Mouse (Mus musculus): ENCODE data around the gene Gga2. TPM values are rescaled to one million over a fixed set of nuclear protein-coding genes. Genes with fewer than 3 reads are reported as not detected.

The Gga2 gene
- polyA plus RNA-seq (2012; rRNA removed), result 29.2 and 34.3 TPM in 2 replicates

- peak; percentile 60 to 85 for DNase-seq (ENCODE audit: extremely low spot score in 1 of 2, low spot score in 1 of 2)
These were observed at the start of gene Gga2 for GRCm38 (mm10) chr7:122020667-122021354. Gga2 (minus strand) TSS chr7:122021222.

- DNase-seq (ENCODE audit: extremely low spot score in 1 of 2, low spot score in 1 of 2), result no peak
These were observed 46.7 kb upstream of the Gga2 start for GRCm38 (mm10) chr7:122067517-122068381.

- DNase-seq (ENCODE audit: extremely low spot score in 1 of 2, low spot score in 1 of 2), result peak; percentile 96 to 98
These were observed 46.0 kb upstream of the Gga2 start, which contains the start of the genes Ubfd1 and Ears2 for GRCm38 (mm10) chr7:122066945-122067516. Ubfd1 (plus strand) TSS chr7:122067175. Ears2 (minus strand) TSS chr7:122067263.

GRCm38 (mm10) chr7:122066102-122066944, 45.3 kb upstream of the Gga2 start:
- DNase-seq (ENCODE audit: extremely low spot score in 1 of 2, low spot score in 1 of 2), result no peak

GRCm38 (mm10) chr7:122065656-122066055, 44.6 kb upstream of the Gga2 start:
- DNase-seq (ENCODE audit: extremely low spot score in 1 of 2, low spot score in 1 of 2), result no peak

- no peak for DNase-seq (ENCODE audit: extremely low spot score in 1 of 2, low spot score in 1 of 2)
These were observed 35.6 kb upstream of the Gga2 start for GRCm38 (mm10) chr7:122056633-122057032.

GRCm38 (mm10) chr7:122050834-122051233, 29.8 kb upstream of the Gga2 start:
- DNase-seq (ENCODE audit: extremely low spot score in 1 of 2, low spot score in 1 of 2), result no peak

GRCm38 (mm10) chr7:122048191-122048590, 27.2 kb upstream of the Gga2 start:
- DNase-seq (ENCODE audit: extremely low spot score in 1 of 2, low spot score in 1 of 2), result no peak

GRCm38 (mm10) chr7:122046813-122047212, 25.8 kb upstream of the Gga2 start:
- DNase-seq (ENCODE audit: extremely low spot score in 1 of 2, low spot score in 1 of 2), result no peak

GRCm38 (mm10) chr7:122045711-122046110, 24.7 kb upstream of the Gga2 start:
- DNase-seq (ENCODE audit: extremely low spot score in 1 of 2, low spot score in 1 of 2), result no peak

GRCm38 (mm10) chr7:122045181-122045634, 24.2 kb upstream of the Gga2 start:
- peak; percentile 24 to 65 for DNase-seq (ENCODE audit: extremely low spot score in 1 of 2, low spot score in 1 of 2)

- no peak for DNase-seq (ENCODE audit: extremely low spot score in 1 of 2, low spot score in 1 of 2)
These were observed 23.1 kb upstream of the Gga2 start for GRCm38 (mm10) chr7:122044106-122044505.

GRCm38 (mm10) chr7:122034348-122034747, 13.3 kb upstream of the Gga2 start:
- peak in 1 of 2 experiments; percentile 25 for DNase-seq (ENCODE audit: extremely low spot score in 1 of 2, low spot score in 1 of 2)

- DNase-seq (ENCODE audit: extremely low spot score in 1 of 2, low spot score in 1 of 2), result no peak
These were observed 12.3 kb upstream of the Gga2 start for GRCm38 (mm10) chr7:122033371-122033770.

GRCm38 (mm10) chr7:122022131-122022530, 1.1 kb upstream of the Gga2 start:
- no peak for DNase-seq (ENCODE audit: extremely low spot score in 1 of 2, low spot score in 1 of 2)

GRCm38 (mm10) chr7:122020273-122020666, 752 bp downstream of the Gga2 start:
- no peak for DNase-seq (ENCODE audit: extremely low spot score in 1 of 2, low spot score in 1 of 2)

- peak; percentile 52 to 74 for DNase-seq (ENCODE audit: extremely low spot score in 1 of 2, low spot score in 1 of 2)
These were observed 2.0 kb downstream of the Gga2 start for GRCm38 (mm10) chr7:122018978-122019377.

- DNase-seq (ENCODE audit: extremely low spot score in 1 of 2, low spot score in 1 of 2), result no peak
These were observed 2.8 kb downstream of the Gga2 start for GRCm38 (mm10) chr7:122018247-122018646.

- no peak for DNase-seq (ENCODE audit: extremely low spot score in 1 of 2, low spot score in 1 of 2)
These were observed 5.3 kb downstream of the Gga2 start for GRCm38 (mm10) chr7:122015734-122016133.

- DNase-seq (ENCODE audit: extremely low spot score in 1 of 2, low spot score in 1 of 2), result no peak
These were observed 5.9 kb downstream of the Gga2 start for GRCm38 (mm10) chr7:122015105-122015504.

Measured in frontal cortex, adult 2 months (tissue).